Mouse (Mus musculus) forebrain, embryonic 14.5 days (tissue): ENCODE measurements at regions not wholly inside any gene's neighbourhood (a gene's known extent, or its start where the extent isn't known, plus 50 kb on each side); places are given as distances from the start of the nearest gene placed in this dataset.

Source experiments
- ATAC-seq: fragments of 200-750 bp; cut with Nextera tagmentation; 2 replicates; pipeline ENCODE4 v1.8.0; 2017; ENCODE audit warnings: mild to moderate bottlenecking, moderate library complexity
- DNase-seq: peaks from one replicate; pipeline ENCODE4 v3.0.0-alpha.2; 2015; ENCODE audit warnings: low spot score
- H3K27ac ChIP-seq: fragments of 300-500 bp; sonication (generic); 2 replicates; pipeline ENCODE4 v1.5.1; 2014; ENCODE audit warnings: low read depth, mild to moderate bottlenecking, control low read depth, low read length, moderate library complexity
- H3K27me3 ChIP-seq: fragments of 300-500 bp; sonication (generic); replicated peaks from 2 replicates; pipeline ENCODE4 v1.6.1; 2014; ENCODE audit warnings: low read length, control low read depth, mixed read lengths; ENCODE audit not compliant: control insufficient read depth, insufficient read depth
- H3K36me3 ChIP-seq: fragments of 300-500 bp; sonication (generic); 2 replicates; pipeline ENCODE4 v1.6.1; 2014; ENCODE audit warnings: low read length, control low read depth; ENCODE audit not compliant: control insufficient read depth, insufficient read depth
- H3K4me1 ChIP-seq: fragments of 300-500 bp; sonication (generic); 2 replicates; pipeline ENCODE4 v1.6.1; 2014; ENCODE audit warnings: antibody characterized with exemption, low read length, control low read depth; ENCODE audit not compliant: control insufficient read depth, insufficient read depth
- H3K4me2 ChIP-seq: fragments of 300-500 bp; sonication (generic); 2 replicates; pipeline ENCODE4 v1.6.1; 2014; ENCODE audit warnings: mild to moderate bottlenecking, control low read depth, low read length
- H3K4me3 ChIP-seq: fragments of 300-500 bp; sonication (generic); 2 replicates; pipeline ENCODE4 v1.5.1; 2014; ENCODE audit warnings: low read depth, low read length, control low read depth
- H3K9ac ChIP-seq: fragments of 300-500 bp; sonication (generic); 2 replicates; pipeline ENCODE4 v1.6.1; 2014; ENCODE audit warnings: mild to moderate bottlenecking, low read length, control low read depth, moderate library complexity
- H3K9me3 ChIP-seq: fragments of 300-500 bp; sonication (generic); replicated peaks from 2 replicates; pipeline ENCODE4 v1.6.1; 2016; ENCODE audit warnings: low read length, control low read depth, mixed read lengths; ENCODE audit not compliant: control insufficient read depth
- WGBS: fragments of 180-500 bp; shearing (Covaris S2); extraction: QIAGEN DNeasy Blood & Tissue Kit; methylation state at CpG from one replicate; pipeline ENCODE4 v1.1.7; 2014; 5-methylcytosine and 5-hydroxymethylcytosine counted together

DNA sequence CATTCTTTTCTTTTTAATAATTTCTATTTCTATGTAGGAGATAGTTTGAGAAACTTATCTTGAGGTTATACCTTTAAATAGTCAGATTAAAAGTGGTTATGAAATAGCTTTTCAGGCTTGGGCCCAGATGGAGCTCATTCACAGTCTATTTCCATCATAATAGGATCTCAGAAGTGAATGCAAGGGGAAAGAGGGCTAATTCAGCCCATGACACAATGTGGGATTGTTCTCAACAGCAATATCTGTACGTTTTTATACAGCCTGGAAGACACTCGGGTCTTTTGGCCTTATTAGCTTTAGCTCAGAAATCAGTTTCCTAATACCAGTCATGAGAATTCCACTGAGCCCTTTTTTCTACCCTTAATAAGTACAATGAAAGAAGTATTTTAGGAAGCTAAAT lies 554.1 kb upstream of the Sorcs1 start:
- no peaks in the 10 kb centered on the region for H3K36me3 ChIP-seq
- ATAC-seq (peak; percentile 54; the same call in 1 of the 2 replicates), DNase-seq (peak; percentile 50)

GRCm38 (mm10) chr19:51226932-51227331 lies 548.5 kb upstream of the Sorcs1 start:
- Histone ChIP-seq H3K9ac (no peak overlapping the region), H3K36me3 (no peaks in the 10 kb centered on the region), H3K4me3 (no peak overlapping the region), H3K27ac (no peak overlapping the region), H3K27me3 (no peaks in the 10 kb centered on the region), H3K9me3 (no peaks in the 10 kb centered on the region), H3K4me1 (no peaks in the 10 kb centered on the region), H3K4me2 (no peak overlapping the region)
- no peak for DNase-seq
- ATAC-seq = no peak
- 21% methylated on average over 1 of the region's 1 CpGs for WGBS

More for the DNA sequence above, 554.1 kb upstream of the Sorcs1 start:
- Histone ChIP-seq H3K4me2 (no peak overlapping the region), H3K4me3 (no peak overlapping the region), H3K27me3 (no peaks in the 10 kb centered on the region), H3K27ac (no peak overlapping the region), H3K9me3 (no peaks in the 10 kb centered on the region), H3K9ac (no peak overlapping the region), H3K4me1 (no peaks in the 10 kb centered on the region)
- 0% methylated on average over 2 of the region's 2 CpGs for WGBS

- H3K9me3 ChIP-seq = no peaks in the 10 kb centered on the region
- no peak overlapping the region for H3K4me2 ChIP-seq
- ATAC-seq (peak; percentile 32; the same call in 1 of the 2 replicates), DNase-seq (peak; percentile 73)
- H3K4me3 ChIP-seq = no peak overlapping the region
- H3K36me3 ChIP-seq = no peaks in the 10 kb centered on the region
- no peak overlapping the region for H3K9ac ChIP-seq
- no peaks in the 10 kb centered on the region for H3K27me3 ChIP-seq
- no peak overlapping the region for H3K27ac ChIP-seq
- H3K4me1 ChIP-seq = no peaks in the 10 kb centered on the region
These were observed 522.9 kb upstream of the Sorcs1 start for GRCm38 (mm10) chr19:51201391-51201790.
